Mouse (Mus musculus) stomach, embryonic 16.5 days (tissue): ENCODE data around the gene Fzr1. TPM values are rescaled to one million over a fixed set of nuclear protein-coding genes. Genes with fewer than 3 reads are reported as not detected.

Source experiments
- ATAC-seq: fragments of 200-750 bp; cut with Nextera tagmentation; 2 replicates; pipeline ENCODE4 v1.8.0; 2017; ENCODE audit warnings: moderate number of reproducible peaks, moderate TSS enrichment; ENCODE audit not compliant: insufficient read depth, low FRiP score
- H3K27ac ChIP-seq: fragments of 300-500 bp; sonication (generic); 2 replicates; pipeline ENCODE4 v1.5.1; 2014; ENCODE audit warnings: low read length
- H3K27me3 ChIP-seq: fragments of 300-500 bp; sonication (generic); 2 replicates; pipeline ENCODE4 v1.6.1; 2014; ENCODE audit warnings: low read length, control low read depth, mixed read lengths; ENCODE audit not compliant: control insufficient read depth, insufficient read depth
- H3K36me3 ChIP-seq: fragments of 300-500 bp; sonication (generic); 2 replicates; pipeline ENCODE4 v1.6.1; 2014; ENCODE audit warnings: low read length; ENCODE audit not compliant: control insufficient read depth, insufficient read depth
- H3K4me1 ChIP-seq: fragments of 300-500 bp; sonication (generic); 2 replicates; pipeline ENCODE4 v1.6.1; 2014; ENCODE audit warnings: low read length, control low read depth, mixed read lengths; ENCODE audit not compliant: control insufficient read depth, insufficient read depth
- H3K4me2 ChIP-seq: fragments of 300-500 bp; sonication (generic); 2 replicates; pipeline ENCODE4 v1.6.1; 2014; ENCODE audit warnings: low read depth, low read length, mixed read lengths
- H3K4me3 ChIP-seq: fragments of 300-500 bp; sonication (generic); replicated peaks from 2 replicates; pipeline ENCODE4 v1.5.1; 2014; ENCODE audit warnings: mild to moderate bottlenecking, low read length
- H3K9ac ChIP-seq: fragments of 300-500 bp; sonication (generic); 2 replicates; pipeline ENCODE4 v1.6.1; 2014; ENCODE audit warnings: low read length
- H3K9me3 ChIP-seq: fragments of 300-500 bp; sonication (generic); replicated peaks from 2 replicates; pipeline ENCODE4 v1.6.1; 2016; ENCODE audit warnings: low read length, control low read depth; ENCODE audit not compliant: control insufficient read depth
- WGBS: fragments of 180-500 bp; shearing (Covaris S2); extraction: QIAGEN DNeasy Blood & Tissue Kit; methylation state at CpG from one replicate; pipeline ENCODE4 v1.1.7; 2014; 5-methylcytosine and 5-hydroxymethylcytosine counted together
- polyA plus RNA-seq: library from polyadenylated mRNA; unstranded; fragments of >200 nt; fragmentation: Nextera tagmentation; extraction: Ambion mirVana; gene quantifications from 2 replicates; pipeline ENCODE4 v1.2.1, GENCODE M21; 2015

Gene Fzr1
- polyA plus RNA-seq, 1 experiment from 2014 or later = 79.0 TPM

GRCm38 (mm10) chr10:81325781-81326180 lies 52.5 kb downstream of the Fzr1 start:
- Histone ChIP-seq H3K9me3 (no peaks in the 10 kb centered on the region), H3K4me3 (no peak overlapping the region), H3K9ac (no peak overlapping the region), H3K27me3 (no peaks in the 10 kb centered on the region), H3K36me3 (peaks cover 42% of the 10 kb centered on the region), H3K4me2 (no peak overlapping the region), H3K4me1 (peaks cover 31% of the 10 kb centered on the region), H3K27ac (no peak overlapping the region)
- ATAC-seq = no peak
- WGBS = 91% methylated on average over 18 of the region's 18 CpGs

- no peak overlapping the region for H3K9ac ChIP-seq
- H3K4me3 ChIP-seq = no peak overlapping the region
- H3K4me2 ChIP-seq = no peak overlapping the region
- H3K4me1 ChIP-seq = peaks cover 26% of the 10 kb centered on the region
- H3K9me3 ChIP-seq = no peaks in the 10 kb centered on the region
- ATAC-seq = no peak
- 92% methylated on average over 21 of the region's 21 CpGs for WGBS
- H3K27me3 ChIP-seq = no peaks in the 10 kb centered on the region
- peaks cover 42% of the 10 kb centered on the region for H3K36me3 ChIP-seq
- no peak overlapping the region for H3K27ac ChIP-seq
These were observed 53.1 kb downstream of the Fzr1 start for GRCm38 (mm10) chr10:81325176-81325575.

- Histone ChIP-seq H3K27ac (no peak overlapping the region), H3K4me1 (peaks cover 26% of the 10 kb centered on the region), H3K36me3 (peaks cover 42% of the 10 kb centered on the region), H3K27me3 (no peaks in the 10 kb centered on the region), H3K9me3 (no peaks in the 10 kb centered on the region), H3K9ac (no peak overlapping the region), H3K4me2 (no peak overlapping the region), H3K4me3 (no peak overlapping the region)
- WGBS = 93% methylated on average over 18 of the region's 18 CpGs
- no peak for ATAC-seq
These were observed 54.4 kb downstream of the Fzr1 start for GRCm38 (mm10) chr10:81323791-81324530.

GRCm38 (mm10) chr10:81323141-81323775 lies 55.1 kb downstream of the Fzr1 start:
- Histone ChIP-seq H3K9ac (no peak overlapping the region), H3K4me2 (no peak overlapping the region), H3K36me3 (peaks cover 42% of the 10 kb centered on the region), H3K27me3 (no peaks in the 10 kb centered on the region), H3K4me3 (no peak overlapping the region), H3K4me1 (peaks cover 25% of the 10 kb centered on the region), H3K9me3 (no peaks in the 10 kb centered on the region), H3K27ac (no peak overlapping the region)
- WGBS = 90% methylated on average over 23 of the region's 23 CpGs
- no peak for ATAC-seq

- Histone ChIP-seq H3K4me1 (peaks cover 26% of the 10 kb centered on the region), H3K27ac (no peak overlapping the region), H3K4me2 (peak overlapping the region; percentile 96), H3K4me3 (no peak overlapping the region), H3K9me3 (no peaks in the 10 kb centered on the region), H3K36me3 (peaks cover 42% of the 10 kb centered on the region), H3K9ac (no peak overlapping the region), H3K27me3 (no peaks in the 10 kb centered on the region)
- ATAC-seq = no peak
- WGBS = 90% methylated on average over 27 of the region's 27 CpGs
These were observed 55.9 kb downstream of the Fzr1 start for GRCm38 (mm10) chr10:81322444-81322843.

GRCm38 (mm10) chr10:81321436-81321835 lies 56.9 kb downstream of the Fzr1 start:
- ATAC-seq = no peak

GRCm38 (mm10) chr10:81320550-81321347 lies 57.6 kb downstream of the Fzr1 start, which contains the start of gene Cactin:
Gene Cactin, plus strand, starts transcription at chr10:81321103.
- ATAC-seq = peak; percentile 94
- WGBS = under 1% methylated on average over 68 of the region's 68 CpGs
- Histone ChIP-seq H3K4me2 (peak within 1 kb of the TSS; percentile 96), H3K4me1 (peaks cover 37% of the 10 kb centered on the region), H3K9me3 (no peaks in the 10 kb centered on the region), H3K9ac (peak within 1 kb of the TSS; percentile 93), H3K36me3 (peaks cover 32% of the 10 kb centered on the region), H3K4me3 (peak within 1 kb of the TSS; percentile 96), H3K27me3 (no peaks in the 10 kb centered on the region), H3K27ac (peak within 1 kb of the TSS; percentile 89)

More at GRCm38 (mm10) chr10:81321436-81321835, 56.9 kb downstream of the Fzr1 start:
- Histone ChIP-seq H3K4me1 (peaks cover 36% of the 10 kb centered on the region), H3K4me2 (peak overlapping the region; percentile 96), H3K4me3 (peak overlapping the region; percentile 96), H3K9ac (peak overlapping the region; percentile 93), H3K27me3 (no peaks in the 10 kb centered on the region), H3K9me3 (no peaks in the 10 kb centered on the region), H3K36me3 (peaks cover 37% of the 10 kb centered on the region), H3K27ac (peak overlapping the region; percentile 89)
- 2% methylated on average over 19 of the region's 20 CpGs for WGBS

GRCm38 (mm10) chr10:81319741-81320549 lies 58.4 kb downstream of the Fzr1 start:
- H3K36me3 ChIP-seq = peaks cover 32% of the 10 kb centered on the region
- H3K4me2 ChIP-seq = peak overlapping the region; percentile 63
- H3K4me3 ChIP-seq = peak overlapping the region; percentile 96
- H3K9ac ChIP-seq = peak overlapping the region; percentile 73
- no peaks in the 10 kb centered on the region for H3K9me3 ChIP-seq
- ATAC-seq = no peak; the same call in 1 of the 2 replicates
- peaks cover 37% of the 10 kb centered on the region for H3K4me1 ChIP-seq
- WGBS = under 1% methylated on average over 38 of the region's 38 CpGs
- H3K27me3 ChIP-seq = no peaks in the 10 kb centered on the region
- peak overlapping the region; percentile 89 for H3K27ac ChIP-seq
